Mouse (Mus musculus): ENCODE measurements around the gene Kcnk13. TPM values are rescaled to one million over a fixed set of nuclear protein-coding genes. Genes with fewer than 3 reads are reported as not detected.
A peak's percentile ranks its signal among the peaks of the same experiment; 100 is the strongest.

Kcnk13 gene
- 0.42 and 0.44 TPM in 2 replicates for polyA plus RNA-seq (2015; fragmentation: Nextera tagmentation; extraction: Ambion mirVana)

GRCm38 (mm10) chr12:99964301-99965202 is at the start of gene Kcnk13:
Kcnk13 (plus strand) TSS chr12:99964499.
- 2% methylated on average over 39 of the region's 39 CpGs for WGBS
- peak; percentile 79 for ATAC-seq (replicated peaks; ENCODE audit: low FRiP score)
- Histone ChIP-seq H3K4me3 (replicated peaks) (peak within 1 kb of the TSS; percentile 52), H3K36me3 (no peaks in the 10 kb centered on the region), H3K27me3 (peaks cover 86% of the 10 kb centered on the region), H3K27ac (no peak within 1 kb of the TSS), H3K4me1 (peaks cover 25% of the 10 kb centered on the region), H3K9ac (peak within 1 kb of the TSS; percentile 36), H3K9me3 (replicated peaks) (no peaks in the 10 kb centered on the region), H3K4me2 (peak within 1 kb of the TSS; percentile 97)

GRCm38 (mm10) chr12:99917800-99918427 is 46.4 kb upstream of the Kcnk13 start:
- 72% methylated on average over 15 of the region's 15 CpGs for WGBS
- Histone ChIP-seq H3K36me3 (peaks cover 62% of the 10 kb centered on the region), H3K4me2 (no peak overlapping the region), H3K4me1 (no peaks in the 10 kb centered on the region), H3K27me3 (no peaks in the 10 kb centered on the region), H3K27ac (no peak overlapping the region), H3K9me3 (replicated peaks) (no peaks in the 10 kb centered on the region), H3K4me3 (replicated peaks) (no peak overlapping the region), H3K9ac (no peak overlapping the region)
- no peak for ATAC-seq (replicated peaks; ENCODE audit: low FRiP score)

GRCm38 (mm10) chr12:99919636-99920035 is 44.7 kb upstream of the Kcnk13 start:
- Histone ChIP-seq H3K4me3 (replicated peaks) (no peak overlapping the region), H3K27me3 (no peaks in the 10 kb centered on the region), H3K27ac (no peak overlapping the region), H3K36me3 (peaks cover 62% of the 10 kb centered on the region), H3K4me1 (no peaks in the 10 kb centered on the region), H3K9ac (no peak overlapping the region), H3K4me2 (no peak overlapping the region), H3K9me3 (replicated peaks) (no peaks in the 10 kb centered on the region)
- 91% methylated on average over 3 of the region's 3 CpGs for WGBS
- no peak for ATAC-seq (replicated peaks; ENCODE audit: low FRiP score)

DNA sequence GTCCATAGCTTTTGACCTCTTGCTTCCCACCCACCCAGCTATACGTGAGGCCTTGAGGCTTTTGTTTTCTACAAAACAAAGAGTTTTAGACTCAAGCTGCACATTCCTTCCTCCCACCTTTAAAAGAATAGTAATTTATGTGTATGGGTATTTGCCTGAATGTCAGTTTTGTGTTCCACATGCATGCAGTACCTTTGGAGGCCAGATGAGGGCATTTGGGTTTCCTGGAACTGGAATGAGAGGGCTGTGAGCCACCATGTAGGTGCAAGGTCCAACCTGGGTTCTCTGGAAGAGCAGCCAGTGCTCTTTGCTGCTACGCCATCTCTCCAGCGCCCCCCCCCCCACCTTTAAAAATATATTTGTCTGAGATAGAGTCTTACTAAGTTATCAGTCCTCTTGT is 43.3 kb upstream of the Kcnk13 start:
- Histone ChIP-seq H3K27me3 (no peaks in the 10 kb centered on the region), H3K9ac (no peak overlapping the region), H3K9me3 (replicated peaks) (no peaks in the 10 kb centered on the region), H3K27ac (no peak overlapping the region), H3K36me3 (peaks cover 55% of the 10 kb centered on the region; the same call in 1 of the 2 replicates), H3K4me2 (no peak overlapping the region), H3K4me3 (replicated peaks) (no peak overlapping the region), H3K4me1 (no peaks in the 10 kb centered on the region)
- WGBS, result 77% methylated on average over 3 of the region's 3 CpGs
- ATAC-seq (replicated peaks; ENCODE audit: low FRiP score), result no peak

- Histone ChIP-seq H3K27ac (no peak overlapping the region), H3K4me3 (replicated peaks) (no peak overlapping the region), H3K4me2 (no peak overlapping the region), H3K9me3 (replicated peaks) (no peaks in the 10 kb centered on the region), H3K27me3 (no peaks in the 10 kb centered on the region), H3K9ac (no peak overlapping the region), H3K36me3 (peaks cover 41% of the 10 kb centered on the region; the same call in 1 of the 2 replicates), H3K4me1 (no peaks in the 10 kb centered on the region)
- 82% methylated on average over 5 of the region's 5 CpGs for WGBS
- ATAC-seq (replicated peaks; ENCODE audit: low FRiP score), result no peak
These were observed 41.1 kb upstream of the Kcnk13 start for GRCm38 (mm10) chr12:99923131-99923606.

- Histone ChIP-seq H3K9ac (no peak overlapping the region), H3K4me1 (no peaks in the 10 kb centered on the region), H3K36me3 (peaks cover 37% of the 10 kb centered on the region; the same call in 1 of the 2 replicates), H3K4me2 (no peak overlapping the region), H3K27ac (no peak overlapping the region), H3K9me3 (replicated peaks) (no peaks in the 10 kb centered on the region), H3K4me3 (replicated peaks) (no peak overlapping the region), H3K27me3 (no peaks in the 10 kb centered on the region)
- no peak for ATAC-seq (replicated peaks; ENCODE audit: low FRiP score)
- 81% methylated on average over 5 of the region's 5 CpGs for WGBS
These were observed 40.6 kb upstream of the Kcnk13 start for GRCm38 (mm10) chr12:99923703-99924102.

GRCm38 (mm10) chr12:99928311-99928710 is 36.0 kb upstream of the Kcnk13 start:
- Histone ChIP-seq H3K27me3 (no peaks in the 10 kb centered on the region), H3K9ac (no peak overlapping the region)

GRCm38 (mm10) chr12:99929160-99929559 is 35.1 kb upstream of the Kcnk13 start:
- Histone ChIP-seq H3K9ac (no peak overlapping the region), H3K4me1 (no peaks in the 10 kb centered on the region), H3K4me3 (replicated peaks) (no peak overlapping the region), H3K36me3 (peaks cover 27% of the 10 kb centered on the region; the same call in 1 of the 2 replicates), H3K9me3 (replicated peaks) (no peaks in the 10 kb centered on the region), H3K27me3 (no peaks in the 10 kb centered on the region), H3K27ac (no peak overlapping the region), H3K4me2 (no peak overlapping the region)
- ATAC-seq (replicated peaks; ENCODE audit: low FRiP score), result no peak
- WGBS, result 81% methylated on average over 1 of the region's 1 CpGs

More at GRCm38 (mm10) chr12:99928311-99928710, 36.0 kb upstream of the Kcnk13 start:
- H3K4me3 ChIP-seq (replicated peaks), result no peak overlapping the region
- H3K36me3 ChIP-seq, result peaks cover 24% of the 10 kb centered on the region; the same call in 1 of the 2 replicates
- no peaks in the 10 kb centered on the region for H3K9me3 ChIP-seq (replicated peaks)
- no peak overlapping the region for H3K4me2 ChIP-seq
- no peak for ATAC-seq (replicated peaks; ENCODE audit: low FRiP score)
- H3K27ac ChIP-seq, result no peak overlapping the region
- H3K4me1 ChIP-seq, result no peaks in the 10 kb centered on the region
- 75% methylated on average over 7 of the region's 7 CpGs for WGBS

DNA sequence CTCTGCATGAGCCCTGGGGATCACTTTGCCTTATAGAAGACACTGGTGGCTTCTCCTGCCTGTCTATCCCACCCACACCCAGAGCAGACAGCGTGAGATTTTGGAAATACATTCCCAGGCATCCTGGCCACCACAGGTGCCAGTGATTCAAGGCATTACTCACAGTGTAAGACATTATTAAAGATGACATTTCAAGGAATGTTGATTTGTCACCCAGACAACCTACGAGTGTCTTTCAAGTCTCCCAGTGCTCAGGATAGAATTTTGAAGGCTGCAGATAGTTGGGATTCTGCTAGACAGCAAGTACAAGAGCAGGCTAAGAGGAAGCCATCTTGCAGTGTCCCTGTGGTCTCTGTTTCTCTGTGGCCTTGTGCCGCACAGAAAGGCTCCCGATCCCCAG is 32.1 kb upstream of the Kcnk13 start:
- Histone ChIP-seq H3K27me3 (no peaks in the 10 kb centered on the region), H3K4me1 (no peaks in the 10 kb centered on the region), H3K27ac (no peak overlapping the region), H3K4me2 (no peak overlapping the region), H3K36me3 (peaks cover 36% of the 10 kb centered on the region), H3K9me3 (replicated peaks) (no peaks in the 10 kb centered on the region), H3K4me3 (replicated peaks) (no peak overlapping the region), H3K9ac (no peak overlapping the region)
- WGBS, result 89% methylated on average over 4 of the region's 4 CpGs
- ATAC-seq (replicated peaks; ENCODE audit: low FRiP score), result no peak

- Histone ChIP-seq H3K27ac (no peak overlapping the region), H3K9ac (no peak overlapping the region), H3K4me1 (no peaks in the 10 kb centered on the region), H3K9me3 (replicated peaks) (no peaks in the 10 kb centered on the region), H3K36me3 (peaks cover 36% of the 10 kb centered on the region), H3K27me3 (no peaks in the 10 kb centered on the region), H3K4me3 (replicated peaks) (no peak overlapping the region), H3K4me2 (no peak overlapping the region)
- no peak for ATAC-seq (replicated peaks; ENCODE audit: low FRiP score)
- 85% methylated on average over 3 of the region's 3 CpGs for WGBS
These were observed 30.7 kb upstream of the Kcnk13 start for GRCm38 (mm10) chr12:99933630-99934029.

DNA sequence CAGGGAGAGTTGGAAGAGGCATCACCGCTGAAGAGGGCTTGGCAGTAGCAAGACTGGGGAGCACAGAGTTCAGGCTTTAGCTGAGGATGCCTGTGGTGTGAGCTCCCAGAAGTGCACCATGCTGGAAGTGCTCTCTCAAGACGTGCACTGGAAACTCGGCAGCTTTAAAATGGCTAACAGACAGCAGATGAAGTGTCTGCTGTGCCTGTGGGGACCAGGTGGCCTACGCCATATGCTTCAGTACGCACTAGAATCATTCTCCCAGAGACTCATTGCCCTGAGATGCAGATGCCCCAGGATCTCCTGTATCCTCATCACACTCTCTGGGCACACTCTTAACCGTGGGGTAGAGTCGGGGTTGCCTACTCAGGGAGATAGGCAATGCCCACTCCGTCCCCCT is 28.9 kb upstream of the Kcnk13 start:
- H3K4me2 ChIP-seq, result no peak overlapping the region
- peaks cover 6% of the 10 kb centered on the region for H3K4me1 ChIP-seq
- WGBS, result 91% methylated on average over 8 of the region's 8 CpGs
- no peaks in the 10 kb centered on the region for H3K9me3 ChIP-seq (replicated peaks)
- no peak for ATAC-seq (replicated peaks; ENCODE audit: low FRiP score)
- H3K27me3 ChIP-seq, result no peaks in the 10 kb centered on the region
- H3K36me3 ChIP-seq, result peaks cover 28% of the 10 kb centered on the region
- no peak overlapping the region for H3K27ac ChIP-seq
- no peak overlapping the region for H3K9ac ChIP-seq
- H3K4me3 ChIP-seq (replicated peaks), result no peak overlapping the region

DNA sequence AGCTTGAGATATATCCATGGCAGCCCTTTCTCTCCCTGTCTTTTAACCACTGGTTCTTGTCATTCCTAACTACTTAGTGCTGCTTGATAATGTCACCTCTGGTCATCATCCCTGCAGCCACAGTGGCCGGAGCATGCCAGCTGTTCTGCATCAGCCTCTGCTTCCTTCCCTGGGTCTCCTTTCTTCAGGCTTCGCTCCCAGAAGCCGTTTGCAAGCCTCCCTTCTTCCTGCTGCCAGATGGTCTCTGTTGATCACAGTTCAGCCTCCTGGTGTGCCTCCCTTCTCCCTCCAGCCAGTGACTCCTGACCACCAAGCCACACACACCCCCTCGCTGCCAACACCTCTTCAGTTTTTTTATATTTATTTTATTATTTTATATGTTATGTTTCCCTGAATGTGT is 25.8 kb upstream of the Kcnk13 start:
- Histone ChIP-seq H3K4me3 (replicated peaks) (no peak overlapping the region), H3K36me3 (peaks cover 29% of the 10 kb centered on the region), H3K9ac (no peak overlapping the region), H3K27ac (no peak overlapping the region), H3K4me1 (peaks cover 17% of the 10 kb centered on the region), H3K4me2 (no peak overlapping the region), H3K27me3 (no peaks in the 10 kb centered on the region), H3K9me3 (replicated peaks) (no peaks in the 10 kb centered on the region)
- no peak for ATAC-seq (replicated peaks; ENCODE audit: low FRiP score)
- 41% methylated on average over 4 of the region's 4 CpGs for WGBS
